Mouse (Mus musculus): ENCODE results near the gene Ncs1.

- TF ChIP-seq GATA1 (IDR thresholded peaks at IDR 0.05; ENCODE audit: borderline replicate concordance, low read length) (no peak), FLI1 (IDR thresholded peaks at IDR 0.05; ENCODE audit: low read length) (no peak)
Observed at GRCm38 (mm10) chr2:31206211-31206610, 39.4 kb upstream of the Ncs1 start.
